Mouse (Mus musculus) midbrain, embryonic 13.5 days (tissue): ENCODE results near the gene Gnat1. TPM values are rescaled to one million over a fixed set of nuclear protein-coding genes. Genes with fewer than 3 reads are reported as not detected.
"Not testable (repeated sequence)": the region's sequence is repeated elsewhere in the genome, so short reads cannot be mapped to it uniquely, and the experiment has no call there.

Experiments
- ATAC-seq: fragments of 200-750 bp; cut with Nextera tagmentation; 2 replicates; pipeline ENCODE4 v1.8.0; 2017; ENCODE audit warnings: mild to moderate bottlenecking, moderate TSS enrichment, moderate library complexity
- H3K27ac ChIP-seq: fragments of 300-500 bp; sonication (generic); 2 replicates; pipeline ENCODE4 v1.5.1; 2015; ENCODE audit warnings: inconsistent platforms, mild to moderate bottlenecking, moderate library complexity
- H3K27me3 ChIP-seq: fragments of 300-500 bp; sonication (generic); 2 replicates; pipeline ENCODE4 v1.6.1; 2015; ENCODE audit warnings: mild to moderate bottlenecking, inconsistent platforms
- H3K36me3 ChIP-seq: fragments of 300-500 bp; sonication (generic); 2 replicates; pipeline ENCODE4 v1.6.1; 2015; ENCODE audit warnings: mild to moderate bottlenecking, inconsistent platforms
- H3K4me1 ChIP-seq: fragments of 300-500 bp; sonication (generic); replicated peaks from 2 replicates; pipeline ENCODE4 v1.6.1; 2015; ENCODE audit warnings: inconsistent platforms
- H3K4me2 ChIP-seq: fragments of 300-500 bp; sonication (generic); replicated peaks from 2 replicates; pipeline ENCODE4 v1.6.1; 2015; ENCODE audit warnings: moderate library complexity, mild to moderate bottlenecking, inconsistent platforms
- H3K4me3 ChIP-seq: fragments of 300-500 bp; sonication (generic); replicated peaks from 2 replicates; pipeline ENCODE4 v1.5.1; 2015; ENCODE audit warnings: mild to moderate bottlenecking, inconsistent platforms
- H3K9ac ChIP-seq: fragments of 300-500 bp; sonication (generic); replicated peaks from 2 replicates; pipeline ENCODE4 v1.6.1; 2015; ENCODE audit warnings: mild to moderate bottlenecking, inconsistent platforms
- H3K9me3 ChIP-seq: fragments of 300-500 bp; sonication (generic); 2 replicates; pipeline ENCODE4 v1.6.1; 2016; ENCODE audit warnings: mild to moderate bottlenecking, inconsistent platforms
- WGBS: fragments of 180-500 bp; shearing (Covaris S2); methylation state at CpG from one replicate; pipeline ENCODE4 v1.1.7; 2015; 5-methylcytosine and 5-hydroxymethylcytosine counted together
- polyA plus RNA-seq: library from polyadenylated mRNA; unstranded; fragments of >200 nt; fragmentation: Nextera tagmentation; extraction: Ambion mirVana; gene quantifications from 2 replicates; pipeline ENCODE4 v1.2.1, GENCODE M21; 2015

Gnat1 gene
- polyA plus RNA-seq, 1 experiment from 2014 or later: 2.7 TPM

DNA sequence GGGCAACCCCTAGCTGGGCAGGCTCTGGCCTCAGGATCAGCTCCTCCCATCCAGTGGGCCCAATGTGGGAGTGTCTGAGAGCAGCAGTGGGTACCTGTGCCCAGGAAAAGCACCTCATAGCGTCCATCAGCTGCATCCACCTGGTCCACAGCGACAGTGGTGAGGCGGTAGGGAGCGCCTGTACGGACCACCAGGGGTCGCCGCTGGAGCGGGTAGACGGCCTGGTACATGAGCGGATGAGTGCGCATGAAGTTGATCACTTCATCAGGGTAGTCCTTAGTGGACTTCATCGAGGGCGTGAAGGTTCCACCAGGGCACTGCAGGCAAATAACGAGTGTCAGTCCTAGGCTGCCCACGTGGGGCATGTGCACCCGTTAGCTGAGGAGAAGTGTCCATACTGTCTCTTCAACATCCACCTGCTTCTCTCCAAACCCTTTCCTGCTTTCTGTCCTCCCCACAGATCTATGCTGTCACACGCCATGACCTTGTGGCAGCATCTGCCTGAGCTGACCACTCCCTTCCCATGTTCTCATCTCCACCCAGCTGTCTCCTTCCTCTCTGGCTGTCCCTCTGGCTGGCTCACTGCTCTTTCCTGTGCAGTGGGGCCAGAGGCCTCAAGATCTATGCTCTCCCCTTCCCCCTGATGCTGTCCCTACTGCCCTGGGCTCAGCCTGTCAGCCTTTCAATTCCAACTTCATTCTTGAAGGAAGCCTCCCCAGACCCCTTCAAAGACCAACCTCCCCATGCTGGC, 5.9 kb upstream of the Gnat1 start:
- 32% methylated on average over 17 of the region's 17 CpGs for WGBS
- H3K9ac ChIP-seq: peak overlapping the region; percentile 19; the same call in 1 of the 2 replicates
- no peak overlapping the region for H3K4me3 ChIP-seq
- ATAC-seq: peak; percentile 77
- H3K27ac ChIP-seq: no peak overlapping the region
- peaks cover 84% of the 10 kb centered on the region for H3K36me3 ChIP-seq
- no peaks in the 10 kb centered on the region for H3K4me1 ChIP-seq
- H3K9me3 ChIP-seq: no peaks in the 10 kb centered on the region
- H3K4me2 ChIP-seq: no peak overlapping the region
- H3K27me3 ChIP-seq: no peaks in the 10 kb centered on the region

DNA sequence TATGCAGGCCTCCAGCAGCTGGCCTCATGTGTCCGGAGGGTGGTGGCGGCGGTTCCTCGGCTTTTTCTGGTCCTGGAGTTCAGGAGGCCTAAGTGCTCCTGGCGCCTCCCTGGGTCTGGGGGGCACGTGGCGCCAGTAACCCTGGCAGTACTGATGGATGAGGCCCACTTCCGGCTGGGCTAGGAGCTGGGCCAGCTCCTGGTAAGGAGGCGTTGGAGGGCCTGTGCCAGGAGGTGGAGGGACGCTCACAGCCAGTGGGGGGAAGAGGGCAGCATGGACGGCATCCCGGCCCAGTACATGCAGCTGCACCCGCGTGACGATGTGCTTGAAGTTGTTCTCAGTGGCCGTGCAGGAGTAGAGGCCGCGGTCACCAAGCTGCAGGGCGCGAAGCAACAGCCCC, 2.9 kb upstream of the Gnat1 start:
- Histone ChIP-seq H3K4me3 (no peak overlapping the region), H3K9me3 (no peaks in the 10 kb centered on the region), H3K4me1 (no peaks in the 10 kb centered on the region), H3K9ac (no peak overlapping the region), H3K36me3 (peaks cover 55% of the 10 kb centered on the region), H3K4me2 (no peak overlapping the region), H3K27ac (0 out of 2 replicates have a peak overlapping the region, but pooled peaks have one; percentile 25), H3K27me3 (peaks cover 5% of the 10 kb centered on the region; the same call in 1 of the 2 replicates)
- WGBS: 89% methylated on average over 20 of the region's 20 CpGs
- no peak for ATAC-seq

DNA sequence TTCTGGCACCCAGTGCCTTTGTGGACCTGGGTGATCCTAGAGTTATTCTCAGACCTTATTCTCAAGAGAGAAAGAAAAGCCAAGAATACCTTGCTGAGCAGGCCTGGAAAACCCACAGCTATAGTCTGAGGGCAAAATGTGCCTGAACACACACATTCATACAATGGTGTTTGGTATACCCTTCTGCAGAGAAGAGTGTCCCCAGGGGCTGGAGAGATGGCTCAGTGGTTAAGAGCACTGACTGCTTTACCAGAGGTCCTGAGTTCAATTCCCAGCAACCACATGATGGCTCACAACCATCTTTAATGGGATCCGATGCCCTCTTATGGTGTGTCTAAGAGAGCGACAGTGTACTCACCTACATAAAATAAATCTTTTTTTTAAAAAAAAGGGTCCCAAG, 651 bp downstream of the Gnat1 start:
- ATAC-seq: no peak
- H3K4me2 ChIP-seq: no peak overlapping the region
- H3K9ac ChIP-seq: no peak overlapping the region
- peaks cover 16% of the 10 kb centered on the region for H3K4me1 ChIP-seq
- H3K27ac ChIP-seq: no peak overlapping the region
- H3K36me3 ChIP-seq: peaks cover 23% of the 10 kb centered on the region
- H3K27me3 ChIP-seq: peaks cover 37% of the 10 kb centered on the region
- no peak overlapping the region for H3K4me3 ChIP-seq
- H3K9me3 ChIP-seq: no peaks in the 10 kb centered on the region
- 95% methylated on average over 2 of the region's 2 CpGs for WGBS

DNA sequence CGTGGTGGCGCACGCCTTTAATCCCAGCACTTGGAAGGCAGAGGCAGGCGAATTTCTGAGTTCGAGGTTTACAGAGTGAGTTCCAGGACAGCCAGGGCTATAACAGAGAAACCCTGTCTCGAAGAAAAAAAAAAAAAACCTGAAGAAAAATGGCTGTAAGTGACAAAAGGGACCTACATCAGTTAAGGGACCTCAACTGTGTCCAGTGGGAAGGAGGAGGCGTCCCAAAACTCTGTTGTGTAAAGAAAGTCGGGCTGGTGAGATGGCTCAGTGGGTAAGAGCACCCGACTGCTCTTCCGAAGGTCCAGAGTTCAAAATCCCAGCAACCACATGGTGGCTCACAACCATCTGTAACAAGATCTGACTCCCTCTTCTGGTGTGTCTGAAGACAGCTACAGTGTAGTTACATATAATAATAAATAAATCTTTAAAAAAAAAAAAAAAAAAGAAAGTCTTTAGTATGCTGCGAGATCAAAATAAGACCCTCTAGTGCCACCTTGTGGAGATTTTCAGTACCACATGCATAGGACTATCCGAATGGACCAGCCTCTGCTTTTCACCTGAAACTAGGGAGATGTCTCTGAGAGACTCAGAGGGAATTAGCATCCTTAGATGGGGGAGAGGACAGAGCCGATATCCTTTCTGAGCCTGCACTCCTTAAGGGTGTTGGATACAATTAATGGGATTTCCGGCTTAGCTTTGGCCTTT, 1.5 kb downstream of the Gnat1 start:
- Histone ChIP-seq H3K36me3 (peaks cover 15% of the 10 kb centered on the region), H3K27me3 (peaks cover 37% of the 10 kb centered on the region), H3K4me1 (peaks cover 16% of the 10 kb centered on the region)
- H3K9me3 ChIP-seq, H3K4me2 ChIP-seq, H3K9ac ChIP-seq, H3K27ac ChIP-seq, H3K4me3 ChIP-seq, ATAC-seq: not testable (repeated sequence)
- WGBS: 40% methylated on average over 14 of the region's 14 CpGs

GRCm38 (mm10) chr9:107677091-107677784, 2.3 kb downstream of the Gnat1 start:
- peaks cover 37% of the 10 kb centered on the region for H3K27me3 ChIP-seq
- peaks cover 16% of the 10 kb centered on the region for H3K4me1 ChIP-seq
- no peak overlapping the region for H3K9ac ChIP-seq
- peak; percentile 16; the same call in 1 of the 2 replicates for ATAC-seq
- H3K4me3 ChIP-seq: no peak overlapping the region
- WGBS: 23% methylated on average over 17 of the region's 17 CpGs
- H3K27ac ChIP-seq: no peak overlapping the region
- H3K36me3 ChIP-seq: peaks cover 7% of the 10 kb centered on the region
- no peaks in the 10 kb centered on the region for H3K9me3 ChIP-seq
- H3K4me2 ChIP-seq: 0 out of 2 replicates have a peak overlapping the region, but pooled peaks have one; percentile 63

DNA sequence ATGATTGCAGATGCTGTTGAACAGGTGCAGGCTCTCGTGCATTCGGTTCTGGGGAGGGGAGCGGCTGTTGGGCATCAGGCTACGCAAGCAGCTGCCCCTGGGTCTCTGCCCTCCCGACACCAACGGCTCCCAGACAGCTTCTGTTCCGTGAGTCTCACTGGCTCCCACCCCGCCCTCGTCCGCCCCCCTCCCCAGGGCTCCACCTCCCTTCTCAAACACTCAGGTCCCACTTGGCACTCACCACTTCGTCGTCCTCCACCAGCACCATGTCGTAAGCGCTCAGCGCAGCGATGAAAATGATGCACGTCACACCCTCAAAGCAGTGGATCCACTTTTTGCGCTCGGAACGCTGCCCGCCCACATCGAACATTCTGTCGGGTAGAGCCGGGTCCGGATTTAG, 3.2 kb downstream of the Gnat1 start:
- H3K27ac ChIP-seq: no peak overlapping the region
- H3K9ac ChIP-seq: peak overlapping the region; percentile 52; the same call in 1 of the 2 replicates
- peak overlapping the region; percentile 63 for H3K4me2 ChIP-seq
- 1% methylated on average over 25 of the region's 25 CpGs for WGBS
- peaks cover 37% of the 10 kb centered on the region for H3K27me3 ChIP-seq
- H3K4me1 ChIP-seq: peaks cover 16% of the 10 kb centered on the region
- H3K4me3 ChIP-seq: peak overlapping the region; percentile 37
- H3K9me3 ChIP-seq: no peaks in the 10 kb centered on the region
- peak; percentile 12 for ATAC-seq
- H3K36me3 ChIP-seq: no peaks in the 10 kb centered on the region

GRCm38 (mm10) chr9:107675671-107676301, 3.7 kb downstream of the Gnat1 start:
- ATAC-seq: peak; percentile 57
- 0% methylated on average over 39 of the region's 39 CpGs for WGBS

GRCm38 (mm10) chr9:107674609-107675429, 4.7 kb downstream of the Gnat1 start:
- WGBS: 55% methylated on average over 9 of the region's 9 CpGs

More at GRCm38 (mm10) chr9:107675671-107676301, 3.7 kb downstream of the Gnat1 start:
- H3K36me3 ChIP-seq: no peaks in the 10 kb centered on the region
- H3K4me2 ChIP-seq: peak overlapping the region; percentile 63
- H3K9me3 ChIP-seq: no peaks in the 10 kb centered on the region
- H3K9ac ChIP-seq: peak overlapping the region; percentile 52; the same call in 1 of the 2 replicates
- H3K4me3 ChIP-seq: peak overlapping the region; percentile 37
- H3K27ac ChIP-seq: no peak overlapping the region
- peaks cover 16% of the 10 kb centered on the region for H3K4me1 ChIP-seq
- H3K27me3 ChIP-seq: peaks cover 37% of the 10 kb centered on the region

GRCm38 (mm10) chr9:107670259-107670658, 9.3 kb downstream of the Gnat1 start:
- no peak for ATAC-seq
- H3K9me3 ChIP-seq: no peaks in the 10 kb centered on the region
- no peaks in the 10 kb centered on the region for H3K36me3 ChIP-seq
- peaks cover 36% of the 10 kb centered on the region for H3K27me3 ChIP-seq
- H3K9ac ChIP-seq: no peak overlapping the region
- no peak overlapping the region for H3K4me2 ChIP-seq
- no peak overlapping the region for H3K27ac ChIP-seq
- peaks cover 40% of the 10 kb centered on the region for H3K4me1 ChIP-seq
- no peak overlapping the region for H3K4me3 ChIP-seq
- 39% methylated on average over 5 of the region's 5 CpGs for WGBS

More at GRCm38 (mm10) chr9:107674609-107675429, 4.7 kb downstream of the Gnat1 start:
- peaks cover 22% of the 10 kb centered on the region for H3K4me1 ChIP-seq
- H3K4me3 ChIP-seq: no peak overlapping the region
- H3K27me3 ChIP-seq: peaks cover 37% of the 10 kb centered on the region
- no peak overlapping the region for H3K4me2 ChIP-seq
- no peak for ATAC-seq
- H3K9me3 ChIP-seq: no peaks in the 10 kb centered on the region
- no peak overlapping the region for H3K9ac ChIP-seq
- no peaks in the 10 kb centered on the region for H3K36me3 ChIP-seq
- H3K27ac ChIP-seq: no peak overlapping the region

- peaks cover 32% of the 10 kb centered on the region for H3K27me3 ChIP-seq
- no peak within 1 kb of the TSS for H3K4me2 ChIP-seq
- no peak for ATAC-seq
- H3K4me3 ChIP-seq: no peak within 1 kb of the TSS
- no peaks in the 10 kb centered on the region for H3K36me3 ChIP-seq
- H3K27ac ChIP-seq: no peak within 1 kb of the TSS
- H3K4me1 ChIP-seq: peaks cover 40% of the 10 kb centered on the region
- no peaks in the 10 kb centered on the region for H3K9me3 ChIP-seq
- WGBS: 85% methylated on average over 9 of the region's 9 CpGs
- H3K9ac ChIP-seq: no peak within 1 kb of the TSS
Observed at GRCm38 (mm10) chr9:107669480-107669945, 10.0 kb downstream of the Gnat1 start, which contains the start of gene Slc38a3. Slc38a3 (minus strand) TSS chr9:107669530.

DNA sequence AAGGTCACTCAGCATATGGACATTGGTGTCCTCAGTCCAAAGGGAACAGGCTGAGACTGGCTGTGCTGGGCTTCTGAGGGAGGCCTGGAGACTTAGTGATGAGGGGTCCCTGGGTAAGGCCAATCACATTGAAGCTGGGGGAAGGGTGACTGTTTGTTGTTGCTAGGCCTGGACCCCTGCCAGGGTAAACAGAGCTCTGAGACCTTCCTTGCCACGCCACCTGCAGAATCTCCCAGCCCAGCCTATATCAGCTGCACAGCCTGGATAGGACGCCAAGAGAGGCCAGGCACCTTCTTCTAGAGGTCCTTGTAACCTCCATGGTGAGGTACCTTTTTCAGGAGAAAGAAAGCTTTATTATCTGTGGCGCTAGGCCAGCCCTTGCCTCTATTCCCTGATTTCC, 10.6 kb downstream of the Gnat1 start:
- no peak overlapping the region for H3K27ac ChIP-seq
- H3K36me3 ChIP-seq: no peaks in the 10 kb centered on the region
- 72% methylated on average over 3 of the region's 3 CpGs for WGBS
- H3K4me2 ChIP-seq: no peak overlapping the region
- no peaks in the 10 kb centered on the region for H3K9me3 ChIP-seq
- H3K27me3 ChIP-seq: peaks cover 28% of the 10 kb centered on the region
- no peak for ATAC-seq
- H3K9ac ChIP-seq: no peak overlapping the region
- no peak overlapping the region for H3K4me3 ChIP-seq
- H3K4me1 ChIP-seq: peaks cover 40% of the 10 kb centered on the region
